Mouse (Mus musculus) neural tube, embryonic 15.5 days (tissue): ENCODE results near the gene Ttc29. TPM values are rescaled to one million over a fixed set of nuclear protein-coding genes. Genes with fewer than 3 reads are reported as not detected.

Source experiments
- ATAC-seq: fragments of 200-750 bp; cut with Nextera tagmentation; 2 replicates; pipeline ENCODE4 v1.8.0; 2017; ENCODE audit warnings: mild to moderate bottlenecking, moderate TSS enrichment, moderate library complexity; ENCODE audit not compliant: low FRiP score
- H3K27ac ChIP-seq: fragments of 300-500 bp; sonication (generic); replicated peaks from 2 replicates; pipeline ENCODE4 v1.5.1; 2015; ENCODE audit warnings: mild to moderate bottlenecking, inconsistent platforms
- H3K27me3 ChIP-seq: fragments of 300-500 bp; sonication (generic); replicated peaks from 2 replicates; pipeline ENCODE4 v1.6.1; 2015; ENCODE audit warnings: inconsistent platforms
- H3K36me3 ChIP-seq: fragments of 300-500 bp; sonication (generic); 2 replicates; pipeline ENCODE4 v1.6.1; 2015; ENCODE audit warnings: inconsistent platforms
- H3K4me1 ChIP-seq: fragments of 300-500 bp; sonication (generic); 2 replicates; pipeline ENCODE4 v1.6.1; 2015; ENCODE audit warnings: inconsistent platforms
- H3K4me2 ChIP-seq: fragments of 300-500 bp; sonication (generic); 2 replicates; pipeline ENCODE4 v1.6.1; 2015; ENCODE audit warnings: inconsistent platforms, mild to moderate bottlenecking, moderate library complexity
- H3K4me3 ChIP-seq: fragments of 300-500 bp; sonication (generic); replicated peaks from 2 replicates; pipeline ENCODE4 v1.5.1; 2015; ENCODE audit warnings: mild to moderate bottlenecking, inconsistent platforms
- H3K9ac ChIP-seq: fragments of 300-500 bp; sonication (generic); replicated peaks from 2 replicates; pipeline ENCODE4 v1.6.1; 2015; ENCODE audit warnings: mild to moderate bottlenecking, inconsistent platforms
- H3K9me3 ChIP-seq: fragments of 300-500 bp; sonication (generic); replicated peaks from 2 replicates; pipeline ENCODE4 v1.6.1; 2016; ENCODE audit warnings: inconsistent platforms
- WGBS: fragments of 180-500 bp; shearing (Covaris S2); methylation state at CpG from one replicate; pipeline ENCODE4 v1.1.7; 2015; ENCODE audit warnings: mixed read lengths; 5-methylcytosine and 5-hydroxymethylcytosine counted together
- polyA plus RNA-seq: library from polyadenylated mRNA; unstranded; fragments of >200 nt; fragmentation: Nextera tagmentation; extraction: Ambion mirVana; gene quantifications from 2 replicates; pipeline ENCODE4 v1.2.1, GENCODE M21; 2015

Ttc29 gene
- polyA plus RNA-seq, 1 experiment from 2014 or later, result 0.33 TPM

DNA sequence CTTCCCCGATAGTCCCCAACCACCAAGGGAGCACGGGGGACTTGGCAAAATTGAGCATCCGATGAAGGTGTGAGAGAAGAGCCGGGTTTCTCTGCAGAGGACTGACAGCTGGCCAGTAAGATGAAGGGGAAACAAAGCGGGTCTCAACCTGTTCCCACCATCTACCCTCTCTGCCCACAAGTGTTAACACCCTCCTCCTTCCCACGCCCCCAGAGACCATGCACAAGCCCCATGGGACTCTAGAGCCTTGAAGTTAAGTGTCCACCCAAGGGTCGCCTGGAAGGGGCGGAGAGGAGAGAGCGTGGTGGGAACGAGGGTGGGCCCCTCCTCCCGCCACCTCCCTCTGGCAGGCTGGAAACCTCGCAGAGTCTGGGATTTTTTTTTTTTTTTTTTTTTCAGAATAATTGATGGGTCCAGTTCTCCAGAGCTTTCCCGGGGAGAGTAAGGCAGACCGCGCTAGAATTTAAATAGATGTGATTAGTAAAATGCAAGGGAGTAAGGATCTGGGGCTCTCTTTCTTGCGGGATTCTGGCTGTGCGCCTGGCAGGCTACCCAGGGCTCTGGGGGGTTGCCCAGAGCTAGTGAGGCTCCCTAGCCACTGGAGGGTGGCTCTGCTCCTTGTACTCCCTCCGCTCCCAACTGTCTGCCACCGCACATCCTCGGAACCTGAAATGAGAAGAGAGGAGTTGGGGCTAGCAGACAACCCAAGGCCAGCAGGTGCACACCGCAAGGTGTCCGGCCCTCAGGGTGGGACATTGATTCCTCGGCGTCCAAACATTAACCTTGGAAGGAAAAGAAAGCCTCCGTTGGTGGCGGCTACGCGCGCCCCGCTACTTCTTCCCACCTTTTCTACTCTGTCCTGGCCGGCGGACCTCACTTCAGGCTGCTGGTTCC, 214.0 kb downstream of the Ttc29 start:
- H3K27me3 ChIP-seq, result peaks cover 72% of the 10 kb centered on the region
- H3K27ac ChIP-seq, result no peak overlapping the region
- WGBS, result under 1% methylated on average over 32 of the region's 32 CpGs
- H3K4me3 ChIP-seq, result peak overlapping the region; percentile 18
- no peaks in the 10 kb centered on the region for H3K9me3 ChIP-seq
- H3K4me2 ChIP-seq, result peak overlapping the region; percentile 48
- peak; percentile 58; the same call in 1 of the 2 replicates for ATAC-seq
- no peak overlapping the region for H3K9ac ChIP-seq
- peaks cover 17% of the 10 kb centered on the region for H3K4me1 ChIP-seq
- H3K36me3 ChIP-seq, result no peaks in the 10 kb centered on the region

DNA sequence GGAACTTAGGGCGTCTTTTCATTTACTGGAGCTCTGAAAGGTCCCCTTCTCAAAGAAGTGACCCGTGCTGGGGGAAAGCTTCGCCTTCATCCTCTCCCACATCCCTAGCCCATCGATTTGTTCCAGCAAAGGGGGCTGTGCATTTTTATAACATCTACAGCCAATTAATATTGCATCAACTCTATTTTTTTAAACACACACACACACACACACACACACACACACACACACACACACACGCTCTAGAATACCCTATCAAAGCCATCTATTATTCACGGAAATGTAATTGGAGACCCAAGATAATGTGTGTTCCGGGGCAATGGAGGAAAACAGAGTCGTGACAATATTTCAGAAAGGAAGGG, 214.7 kb downstream of the Ttc29 start:
- under 1% methylated on average over 8 of the region's 8 CpGs for WGBS
- Histone ChIP-seq H3K9ac (no peak overlapping the region), H3K4me2 (peak overlapping the region; percentile 48), H3K27me3 (peaks cover 72% of the 10 kb centered on the region), H3K36me3 (no peaks in the 10 kb centered on the region), H3K27ac (no peak overlapping the region), H3K9me3 (no peaks in the 10 kb centered on the region), H3K4me3 (peak overlapping the region; percentile 18; the same call in 1 of the 2 replicates), H3K4me1 (peaks cover 17% of the 10 kb centered on the region)
- ATAC-seq, result no peak

DNA sequence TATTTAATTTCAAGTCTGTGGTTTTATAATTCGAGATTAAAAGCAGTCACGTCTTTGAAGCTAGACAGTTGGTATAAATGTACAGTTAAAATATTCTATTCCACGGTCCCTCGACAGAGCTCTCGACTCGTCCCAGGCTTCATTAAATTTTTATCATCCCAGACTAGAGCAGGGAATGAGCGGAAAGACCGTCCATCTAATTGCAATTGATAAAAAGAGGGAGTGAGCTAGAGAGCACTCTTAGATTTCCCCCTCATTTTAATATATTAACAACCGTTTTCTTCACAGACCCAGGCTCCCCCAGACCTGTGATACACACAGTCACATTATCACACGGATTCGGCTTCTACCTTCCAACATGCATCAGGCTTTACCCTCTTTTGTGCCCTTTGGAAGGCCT, 215.1 kb downstream of the Ttc29 start:
- no peak overlapping the region; the same call in 1 of the 2 replicates for H3K4me2 ChIP-seq
- peaks cover 17% of the 10 kb centered on the region for H3K4me1 ChIP-seq
- H3K9me3 ChIP-seq, result no peaks in the 10 kb centered on the region
- H3K4me3 ChIP-seq, result no peak overlapping the region
- H3K27ac ChIP-seq, result no peak overlapping the region
- 2% methylated on average over 11 of the region's 11 CpGs for WGBS
- peaks cover 68% of the 10 kb centered on the region for H3K27me3 ChIP-seq
- no peaks in the 10 kb centered on the region for H3K36me3 ChIP-seq
- no peak for ATAC-seq
- no peak overlapping the region for H3K9ac ChIP-seq

DNA sequence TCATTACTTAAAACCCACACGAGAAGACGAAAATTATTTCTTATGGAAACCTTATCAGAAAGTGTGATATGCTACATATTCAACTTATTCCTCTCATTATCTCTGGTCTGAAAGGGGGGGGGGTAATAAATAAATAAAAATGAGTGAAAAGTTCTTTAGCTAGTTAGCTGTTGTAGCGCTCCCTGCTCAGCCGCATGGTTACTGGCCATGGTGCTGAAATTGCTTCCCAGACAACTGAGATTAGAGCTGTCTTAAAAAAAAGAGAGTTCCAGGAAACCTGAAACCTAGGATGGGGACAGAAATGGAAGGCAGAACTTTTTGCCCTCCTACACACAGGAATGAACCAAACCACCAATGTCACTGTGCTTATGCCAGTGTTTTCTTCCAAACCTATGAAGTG, 218.3 kb downstream of the Ttc29 start:
- WGBS, result 4% methylated on average over 4 of the region's 4 CpGs
- Histone ChIP-seq H3K9ac (no peak overlapping the region), H3K4me3 (no peak overlapping the region), H3K9me3 (no peaks in the 10 kb centered on the region), H3K4me2 (no peak overlapping the region), H3K4me1 (peaks cover 36% of the 10 kb centered on the region), H3K27ac (no peak overlapping the region), H3K36me3 (no peaks in the 10 kb centered on the region), H3K27me3 (peaks cover 63% of the 10 kb centered on the region)
- no peak for ATAC-seq

DNA sequence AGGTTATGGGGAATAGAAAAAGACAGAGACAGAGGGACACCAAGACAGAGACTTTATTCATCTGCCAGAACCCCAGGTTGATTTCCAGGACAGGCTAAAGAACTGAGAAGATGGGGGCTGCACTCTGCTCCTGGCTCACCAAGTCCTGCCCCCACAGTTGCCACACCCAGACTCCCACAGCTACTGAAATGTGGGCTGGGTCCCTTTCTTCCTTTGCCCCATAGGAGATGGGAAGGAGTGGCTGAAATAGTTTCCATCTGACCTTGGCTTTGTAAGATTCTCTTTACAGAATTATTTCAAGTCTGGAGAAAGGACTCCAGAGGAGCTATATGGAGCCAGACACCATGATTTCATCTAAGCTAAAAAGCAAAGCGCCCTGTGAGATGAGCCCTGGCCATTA, 219.4 kb downstream of the Ttc29 start:
- Histone ChIP-seq H3K27ac (no peak overlapping the region), H3K36me3 (no peaks in the 10 kb centered on the region), H3K9ac (no peak overlapping the region), H3K9me3 (no peaks in the 10 kb centered on the region), H3K27me3 (peaks cover 63% of the 10 kb centered on the region), H3K4me3 (peak overlapping the region; percentile 3; the same call in 1 of the 2 replicates), H3K4me2 (no peak overlapping the region), H3K4me1 (peaks cover 36% of the 10 kb centered on the region)
- WGBS, result 35% methylated on average over 1 of the region's 1 CpGs
- no peak for ATAC-seq

DNA sequence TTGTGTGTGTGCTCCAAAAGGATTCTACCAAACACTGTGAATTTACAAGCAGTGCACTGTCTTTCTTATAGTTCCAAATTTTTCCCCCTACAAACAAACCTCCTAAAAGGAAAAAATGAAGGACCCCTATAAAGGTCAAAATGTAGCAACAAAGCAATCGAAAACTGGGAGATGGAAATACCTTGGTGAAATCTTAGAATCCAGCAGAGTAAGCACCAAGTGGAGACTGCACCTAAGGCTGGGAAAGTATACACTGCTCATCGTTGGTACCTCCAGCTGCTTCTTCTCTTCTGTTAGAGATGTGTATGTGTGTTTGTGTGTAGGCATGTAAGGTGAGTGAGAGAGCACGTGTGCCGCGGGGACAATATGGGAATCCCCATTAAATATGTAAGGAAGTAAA, 220.2 kb downstream of the Ttc29 start:
- H3K4me3 ChIP-seq, result peak overlapping the region; percentile 18
- no peak overlapping the region for H3K4me2 ChIP-seq
- 9% methylated on average over 5 of the region's 5 CpGs for WGBS
- no peak overlapping the region for H3K9ac ChIP-seq
- no peaks in the 10 kb centered on the region for H3K9me3 ChIP-seq
- peaks cover 65% of the 10 kb centered on the region for H3K27me3 ChIP-seq
- no peak overlapping the region for H3K27ac ChIP-seq
- no peaks in the 10 kb centered on the region for H3K36me3 ChIP-seq
- H3K4me1 ChIP-seq, result peaks cover 39% of the 10 kb centered on the region
- no peak for ATAC-seq

DNA sequence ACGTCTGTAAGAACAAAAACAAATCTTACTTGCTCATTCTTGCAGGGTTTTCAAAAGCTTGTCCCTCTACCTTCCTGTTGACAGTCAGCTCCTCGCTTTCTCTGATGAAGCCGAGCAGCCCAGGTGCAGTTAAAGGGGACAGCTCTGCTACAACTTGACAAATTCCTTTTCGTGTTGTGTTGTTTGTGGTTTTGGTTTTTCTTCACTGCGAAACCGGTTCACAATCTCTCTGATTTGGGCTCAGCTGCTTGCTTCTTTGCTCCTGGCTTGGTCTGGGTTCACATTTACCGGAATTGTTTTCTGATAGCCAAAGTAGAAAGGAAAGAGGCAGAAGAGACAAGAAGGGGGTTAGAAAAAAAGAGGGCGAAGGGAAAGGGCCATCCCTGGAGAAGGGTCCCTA, 221.2 kb downstream of the Ttc29 start:
- no peak overlapping the region for H3K27ac ChIP-seq
- H3K4me2 ChIP-seq, result peak overlapping the region; percentile 90
- no peak for ATAC-seq
- H3K9me3 ChIP-seq, result no peaks in the 10 kb centered on the region
- peak overlapping the region; percentile 47 for H3K4me3 ChIP-seq
- 3% methylated on average over 8 of the region's 8 CpGs for WGBS
- no peaks in the 10 kb centered on the region for H3K36me3 ChIP-seq
- no peak overlapping the region for H3K9ac ChIP-seq
- H3K27me3 ChIP-seq, result peaks cover 67% of the 10 kb centered on the region
- H3K4me1 ChIP-seq, result peaks cover 40% of the 10 kb centered on the region

DNA sequence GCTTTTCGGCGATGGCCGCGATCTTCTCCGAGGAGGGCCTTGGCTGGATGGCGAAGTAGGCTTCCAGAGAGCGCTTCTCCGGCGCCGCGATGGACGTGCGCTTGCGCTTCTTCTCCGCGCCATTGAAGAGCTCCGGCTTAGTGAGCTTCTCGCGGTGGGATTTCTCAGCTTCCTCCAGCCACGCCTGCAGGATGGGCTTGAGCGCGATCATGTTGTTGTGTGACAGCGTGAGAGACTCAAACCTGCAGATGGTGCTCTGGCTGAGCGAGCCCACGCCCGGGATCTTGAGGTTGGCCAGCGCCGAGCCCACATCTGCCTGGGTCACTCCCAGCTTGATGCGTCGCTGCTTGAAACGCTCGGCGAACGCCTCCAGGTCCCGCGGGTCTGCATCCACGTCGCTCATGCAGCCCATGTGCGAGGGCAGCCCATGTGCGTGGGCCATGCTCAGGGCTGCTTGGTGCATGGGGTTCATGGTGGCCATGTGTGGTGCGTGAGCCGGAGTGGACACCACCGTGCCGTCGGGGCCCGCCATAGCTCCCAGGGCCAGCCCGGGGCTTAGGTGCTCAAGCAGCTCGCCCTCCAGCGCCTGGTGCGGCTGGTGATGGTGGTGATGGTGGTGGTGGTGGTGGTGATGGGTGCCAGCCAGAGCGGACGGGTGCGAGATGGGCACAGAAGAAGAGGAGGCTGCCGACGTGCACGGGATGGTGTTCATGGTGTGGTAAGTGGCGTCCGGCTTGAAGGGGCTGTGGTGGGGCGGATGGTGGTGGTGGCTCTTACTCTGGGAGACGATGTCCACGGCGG, 221.9 kb downstream of the Ttc29 start:
- Histone ChIP-seq H3K4me1 (peaks cover 40% of the 10 kb centered on the region), H3K36me3 (no peaks in the 10 kb centered on the region), H3K4me3 (peak overlapping the region; percentile 47), H3K9me3 (no peaks in the 10 kb centered on the region), H3K9ac (peak overlapping the region; percentile 10; the same call in 1 of the 2 replicates), H3K4me2 (peak overlapping the region; percentile 90), H3K27me3 (peaks cover 66% of the 10 kb centered on the region), H3K27ac (no peak overlapping the region)
- 1% methylated on average over 62 of the region's 62 CpGs for WGBS
- no peak for ATAC-seq

DNA sequence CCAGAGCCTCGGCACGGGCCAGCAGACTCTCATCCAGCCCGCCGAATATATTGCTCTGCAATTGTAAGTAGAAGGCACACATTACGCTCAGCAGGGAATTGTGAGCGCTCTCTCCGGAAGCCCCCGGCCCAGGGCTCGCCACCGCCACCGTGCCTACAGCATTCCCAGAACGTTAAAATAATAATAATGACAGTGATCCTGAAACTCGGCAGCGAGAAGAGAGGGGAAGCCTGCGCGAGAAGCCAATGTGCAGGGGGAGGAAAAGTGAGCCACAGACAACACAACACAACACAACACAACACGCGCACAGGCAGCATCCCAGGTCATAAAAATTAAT, 222.5 kb downstream of the Ttc29 start:
- peaks cover 40% of the 10 kb centered on the region for H3K4me1 ChIP-seq
- peaks cover 69% of the 10 kb centered on the region for H3K27me3 ChIP-seq
- H3K27ac ChIP-seq, result peak overlapping the region; percentile 30
- H3K4me2 ChIP-seq, result peak overlapping the region; percentile 90
- no peak for ATAC-seq
- H3K36me3 ChIP-seq, result no peaks in the 10 kb centered on the region
- H3K4me3 ChIP-seq, result peak overlapping the region; percentile 47
- peak overlapping the region; percentile 34; the same call in 1 of the 2 replicates for H3K9ac ChIP-seq
- WGBS, result under 1% methylated on average over 18 of the region's 18 CpGs
- no peaks in the 10 kb centered on the region for H3K9me3 ChIP-seq

DNA sequence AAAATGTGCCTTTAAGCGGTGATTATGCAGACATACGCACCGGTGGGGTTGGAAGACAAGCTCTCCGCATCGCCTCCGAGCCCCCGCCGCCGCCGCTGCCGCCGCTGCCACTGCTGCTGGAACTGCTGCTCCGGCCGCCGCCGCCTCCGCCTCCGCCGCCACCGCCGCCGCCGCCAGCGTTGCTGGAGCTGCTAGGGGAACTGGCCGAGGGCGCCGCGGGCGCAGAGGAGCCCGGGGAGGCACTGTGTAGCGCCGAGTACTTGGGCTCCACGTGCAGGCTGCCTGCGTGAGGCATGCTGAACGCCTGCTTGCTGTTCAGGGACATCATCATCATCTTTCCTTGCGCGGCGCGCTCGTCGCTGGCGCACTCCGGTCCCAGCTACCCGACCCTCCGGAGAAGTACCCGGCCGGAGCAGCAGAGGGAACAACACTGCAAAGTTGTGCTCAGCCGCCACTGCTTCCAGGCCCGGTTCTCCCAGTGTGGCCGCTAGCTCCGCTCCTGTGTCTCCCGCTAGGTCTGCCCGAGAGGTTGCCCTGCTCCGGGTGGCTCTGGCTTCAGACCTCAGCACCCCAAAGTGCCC, 223.1 kb downstream of the Ttc29 start, which contains the start of gene Pou4f2:
TSS of gene Pou4f2 (minus strand) at position 575 of the 581 bp plus-strand sequence.
- peak within 1 kb of the TSS; percentile 90 for H3K4me2 ChIP-seq
- no peaks in the 10 kb centered on the region for H3K36me3 ChIP-seq
- H3K4me1 ChIP-seq, result peaks cover 40% of the 10 kb centered on the region
- peak within 1 kb of the TSS; percentile 40 for H3K9ac ChIP-seq
- ATAC-seq, result peak; percentile 46
- WGBS, result under 1% methylated on average over 53 of the region's 54 CpGs
- peak within 1 kb of the TSS; percentile 47 for H3K4me3 ChIP-seq
- H3K27ac ChIP-seq, result peak within 1 kb of the TSS; percentile 30
- no peaks in the 10 kb centered on the region for H3K9me3 ChIP-seq
- H3K27me3 ChIP-seq, result peaks cover 71% of the 10 kb centered on the region

DNA sequence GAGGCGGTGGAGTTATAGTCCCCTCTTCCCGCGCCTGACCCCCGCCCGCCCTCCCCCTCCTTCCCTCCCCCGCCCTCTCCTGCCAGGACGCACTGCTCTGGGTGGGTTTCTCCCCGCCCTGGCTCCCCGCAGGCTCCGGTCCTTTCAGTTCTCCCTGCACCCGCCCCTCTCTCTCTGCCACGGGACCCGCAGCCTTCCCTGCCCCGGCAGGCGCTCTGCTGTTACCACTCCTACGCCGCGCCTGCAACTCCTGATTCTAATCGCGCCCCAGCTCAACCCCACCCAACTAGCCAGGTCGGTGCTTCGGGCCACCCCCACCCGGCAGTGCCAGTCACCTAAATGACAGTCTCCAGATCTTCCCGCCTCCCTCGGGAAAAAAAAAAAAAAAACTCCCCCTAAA, 223.6 kb downstream of the Ttc29 start:
- WGBS, result under 1% methylated on average over 18 of the region's 25 CpGs
- ATAC-seq, result peak; percentile 40; the same call in 1 of the 2 replicates
- peak overlapping the region; percentile 30; the same call in 1 of the 2 replicates for H3K27ac ChIP-seq

More for the DNA sequence above, 223.6 kb downstream of the Ttc29 start:
- H3K27me3 ChIP-seq, result peaks cover 71% of the 10 kb centered on the region
- peak overlapping the region; percentile 40; the same call in 1 of the 2 replicates for H3K9ac ChIP-seq
- H3K4me3 ChIP-seq, result peak overlapping the region; percentile 47
- H3K4me2 ChIP-seq, result peak overlapping the region; percentile 90
- no peaks in the 10 kb centered on the region for H3K9me3 ChIP-seq
- peaks cover 40% of the 10 kb centered on the region for H3K4me1 ChIP-seq
- H3K36me3 ChIP-seq, result no peaks in the 10 kb centered on the region
